Comparison of ENCODE assay signal across 8 mouse cellular contexts in the genomic region with DNA sequence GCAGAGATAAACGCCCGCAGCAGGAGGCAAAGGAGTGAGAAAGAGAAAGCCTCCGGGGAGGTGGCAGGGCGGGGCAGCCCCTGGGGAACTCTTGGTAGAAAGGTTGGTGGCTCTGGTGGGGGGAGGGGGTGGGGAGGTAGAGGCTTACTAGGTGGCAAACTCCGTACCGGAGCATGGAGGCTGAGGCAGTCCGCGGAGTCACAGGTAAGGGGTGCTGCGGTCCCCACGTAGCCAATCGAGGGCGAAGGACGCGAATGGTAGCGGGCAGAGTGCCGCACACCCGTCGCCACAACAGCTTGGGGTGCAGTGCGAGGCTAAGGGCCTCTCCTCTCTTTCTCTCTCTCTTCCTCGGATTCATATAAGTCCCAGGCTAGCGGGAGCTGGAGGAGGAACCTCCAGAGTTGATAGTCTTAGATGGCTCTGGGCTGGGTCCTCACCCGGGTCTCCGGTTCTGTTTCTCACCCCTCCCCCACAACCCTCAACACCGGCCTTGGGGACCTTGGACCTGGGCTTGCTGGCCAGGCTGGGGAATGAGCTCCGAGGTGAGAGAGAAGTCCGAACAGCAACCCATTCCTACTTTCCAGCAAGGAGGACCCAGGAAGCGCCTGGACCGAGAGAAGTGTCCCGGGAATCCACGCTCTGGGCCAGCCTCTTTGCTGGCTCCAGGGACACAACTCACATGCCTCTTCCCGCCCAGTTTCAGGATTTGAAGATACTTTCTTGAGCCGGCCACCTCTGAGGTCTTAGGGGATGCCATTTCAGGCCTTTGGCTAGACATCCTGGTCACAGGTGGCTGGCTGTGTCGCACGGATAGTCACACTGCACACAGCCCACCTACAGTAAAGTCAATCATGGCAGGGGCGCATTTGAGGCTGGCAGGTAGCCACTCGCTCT. TPM values are rescaled to one million over a fixed set of nuclear protein-coding genes. Genes with fewer than 3 reads are reported as not detected.
DNase-seq lines count a peak whose midpoint lies in the region; ATAC-seq and TF ChIP-seq lines count a peak whose summit lies in the region.

No protein-coding gene starts in this region.

- peaks cover 65% of the 10 kb centered on the region for H3K27me3 ChIP-seq in embryonic facial prominence, embryonic 10.5 days (replicated peaks; ENCODE audit: low read depth, poor library complexity, severe bottlenecking)
- H3K27me3 ChIP-seq in lung, embryonic 16.5 days (ENCODE audit: control insufficient read depth, insufficient read depth, low read depth, low read length) = no peaks in the 10 kb centered on the region; the same call in 1 of the 2 replicates
- H3K27me3 ChIP-seq in spleen, adult 2 months (ENCODE audit: control insufficient read depth, insufficient read depth, low read length) = no peaks in the 10 kb centered on the region

- no peak for DNase-seq in layer of hippocampus, adult 2 months (ENCODE audit: low spot score in 2 of 2)
- no peak for DNase-seq in layer of hippocampus, adult 8-10 months (ENCODE audit: low spot score in 2 of 2)
- DNase-seq in embryonic facial prominence, embryonic 10.5 days (ENCODE audit: low spot score) = peak; percentile 35
- DNase-seq in kidney, adult 11 months = peak; percentile 62
- DNase-seq in spleen, adult 2 months (ENCODE audit: low read depth in 1 of 2, low spot score in 2 of 2) = peak; percentile 67 to 74
- DNase-seq in frontal cortex, adult 2 months (ENCODE audit: extremely low spot score in 1 of 2, low spot score in 1 of 2) = no peak
- DNase-seq in gastrocnemius, postnatal 10 days = no peak

- H3K9me3 ChIP-seq in embryonic facial prominence, embryonic 10.5 days = no peaks in the 10 kb centered on the region
- H3K9me3 ChIP-seq in lung, embryonic 16.5 days (ENCODE audit: control insufficient read depth, low read length) = no peaks in the 10 kb centered on the region

- WGBS in embryonic facial prominence, embryonic 10.5 days = 2% methylated on average over 36 of the region's 36 CpGs
- 7% methylated on average over 35 of the region's 36 CpGs for WGBS in lung, embryonic 16.5 days
- 15% methylated on average over 36 of the region's 36 CpGs for WGBS in spleen, adult 2 months

- peak; percentile 77 for TF ChIP-seq POLR2A in spleen, adult 2 months (IDR thresholded peaks at IDR 0.05; ENCODE audit: low read depth, low read length)

- peaks cover 41% of the 10 kb centered on the region for H3K4me1 ChIP-seq in embryonic facial prominence, embryonic 10.5 days
- H3K4me1 ChIP-seq in lung, embryonic 16.5 days (replicated peaks; ENCODE audit: control insufficient read depth, insufficient read depth, low read length) = peaks cover 9% of the 10 kb centered on the region; the same call in 1 of the 2 replicates
- H3K4me1 ChIP-seq in spleen, adult 2 months (ENCODE audit: control insufficient read depth, insufficient read depth, insufficient read length) = peaks cover 7% of the 10 kb centered on the region; the same call in 1 of the 2 replicates

- H3K36me3 ChIP-seq in embryonic facial prominence, embryonic 10.5 days (replicated peaks) = no peaks in the 10 kb centered on the region
- H3K36me3 ChIP-seq in lung, embryonic 16.5 days (ENCODE audit: control insufficient read depth, insufficient read depth, low read length) = no peaks in the 10 kb centered on the region
- H3K36me3 ChIP-seq in spleen, adult 2 months (ENCODE audit: control insufficient read depth, insufficient read depth, low read length) = no peaks in the 10 kb centered on the region

- H3K27ac ChIP-seq in layer of hippocampus, adult 2 months = peak overlapping the region; percentile 23; the same call in 1 of the 2 replicates
- H3K27ac ChIP-seq in embryonic facial prominence, embryonic 10.5 days (replicated peaks) = peak overlapping the region; percentile 71
- no peak overlapping the region for H3K27ac ChIP-seq in lung, embryonic 16.5 days (ENCODE audit: low read length)
- peak overlapping the region; percentile 92 for H3K27ac ChIP-seq in spleen, adult 2 months (ENCODE audit: insufficient read depth, low read length)

- peak overlapping the region; percentile 89 for H3K4me2 ChIP-seq in lung, embryonic 16.5 days (ENCODE audit: low read depth, low read length)

- H3K9ac ChIP-seq in lung, embryonic 16.5 days (ENCODE audit: low read length) = peak overlapping the region; percentile 66

- no peak for TF ChIP-seq CTCF in layer of hippocampus, adult 2 months (conservative IDR thresholded peaks at IDR 0.05)
- no peak for TF ChIP-seq CTCF in spleen, adult 2 months (IDR thresholded peaks at IDR 0.05; ENCODE audit: extremely low read depth, insufficient read depth, insufficient read length, insufficient replicate concordance)

- ATAC-seq in lung, embryonic 16.5 days (ENCODE audit: low read depth) = peak; percentile 48

- peak overlapping the region; percentile 33 for H3K4me3 ChIP-seq in layer of hippocampus, adult 2 months
- peak overlapping the region; percentile 55 for H3K4me3 ChIP-seq in embryonic facial prominence, embryonic 10.5 days
- H3K4me3 ChIP-seq in lung, embryonic 16.5 days (ENCODE audit: low read length) = peak overlapping the region; percentile 53
- peak overlapping the region; percentile 67 for H3K4me3 ChIP-seq in spleen, adult 2 months (ENCODE audit: extremely low read depth, insufficient read depth, insufficient read length)

RNA-seq across cellular contexts. Expression of gene Fam169b, which starts 2.4 kb away (rescaled TPM):
- total RNA-seq in layer of hippocampus, adult 2 months (2021) = 1 to 10 TPM in 1 of 2 experiments, under 1 TPM in 1; 0.64 to 1.1 TPM
- total RNA-seq in layer of hippocampus, adult 8-10 months (2022) = 1 to 10 TPM in 2 of 4 experiments, under 1 TPM in 2; 0.36 to 1.3 (median 0.81) TPM
- polyA plus RNA-seq in embryonic facial prominence, embryonic 10.5 days (2016; fragmentation: Nextera tagmentation; extraction: Ambion mirVana) = 1.1 and 1.4 TPM in 2 replicates
- polyA plus RNA-seq in lung, embryonic 16.5 days (2015; fragmentation: Nextera tagmentation; extraction: Ambion mirVana) = 1.8 and 4.6 TPM in 2 replicates
- 27.9 and 29.2 TPM in 2 replicates for polyA plus RNA-seq in spleen, adult 2 months (2012; rRNA removed)
- 0.38 and 1.0 TPM in 2 replicates for polyA plus RNA-seq in frontal cortex, adult 2 months (2012; rRNA removed)
- total RNA-seq in gastrocnemius, postnatal 10 days (2021) = 1 to 10 TPM; 1.1 to 2.9 TPM

RNA-seq across cellular contexts. Expression of gene Pgpep1l, which starts 12.1 kb away (rescaled TPM):
- 1 to 10 TPM; 3.2 to 3.6 TPM for total RNA-seq in layer of hippocampus, adult 2 months (2021)
- 1 to 10 TPM; 2.7 to 5.4 (median 3.6) TPM for total RNA-seq in layer of hippocampus, adult 8-10 months (2022)
- not detected in 2 replicates for polyA plus RNA-seq in embryonic facial prominence, embryonic 10.5 days (2016; fragmentation: Nextera tagmentation; extraction: Ambion mirVana)
- not detected in 2 replicates for polyA plus RNA-seq in lung, embryonic 16.5 days (2015; fragmentation: Nextera tagmentation; extraction: Ambion mirVana)
- 0.36 and 0.53 TPM in 2 replicates for polyA plus RNA-seq in spleen, adult 2 months (2012; rRNA removed)
- polyA plus RNA-seq in frontal cortex, adult 2 months (2012; rRNA removed) = 0.80 and 1.3 TPM in 2 replicates
- 10 to 100 TPM in 1 of 2 experiments, 1 to 10 TPM in 1; 6.6 to 10.7 TPM for total RNA-seq in gastrocnemius, postnatal 10 days (2021)

Comparison
In these comparisons a context has a peak if more than half of its experiments do, and no peak if none do; other contexts are left out.
1. DNase-seq: peak in embryonic facial prominence, embryonic 10.5 days (single experiment), kidney, adult 11 months (single experiment) and spleen, adult 2 months (2 of 2); none in layer of hippocampus, adult 2 months (0 of 2), layer of hippocampus, adult 8-10 months (0 of 2), frontal cortex, adult 2 months (0 of 2) and gastrocnemius, postnatal 10 days (single experiment).
2. Peak in every context shown above with its lines, with median percentiles within 50 percentile points of each other: H3K4me3 ChIP-seq.